Mouse (Mus musculus): ENCODE data around the gene Dnah10.
"Not testable (repeated sequence)": the region's sequence is repeated elsewhere in the genome, so short reads cannot be mapped to it uniquely, and the experiment has no call there.

The Dnah10 gene

DNA sequence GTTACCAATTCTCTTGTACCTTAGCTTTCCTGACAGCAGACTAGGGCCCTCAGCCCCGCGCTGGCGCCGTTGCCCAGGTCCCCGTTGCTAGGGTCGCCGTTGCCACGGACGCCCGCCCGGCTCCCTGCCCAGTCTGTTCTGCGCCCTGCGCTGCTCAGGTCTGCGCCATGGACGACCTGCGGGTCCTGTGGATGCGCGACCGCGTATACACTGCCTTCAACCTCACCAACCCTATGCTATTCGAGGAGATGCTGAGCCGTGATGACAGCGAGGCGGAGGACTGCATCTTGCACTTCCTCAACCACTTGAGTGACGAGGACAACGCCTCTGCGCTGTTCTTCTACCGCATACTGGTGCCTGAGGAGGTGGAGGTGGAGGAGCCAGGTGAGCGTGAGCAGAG lies at the start of gene Dnah10:
TSS of gene Dnah10 (plus strand) at position 89 of the 400 bp plus-strand sequence.
- DNase-seq, result no peak

DNA sequence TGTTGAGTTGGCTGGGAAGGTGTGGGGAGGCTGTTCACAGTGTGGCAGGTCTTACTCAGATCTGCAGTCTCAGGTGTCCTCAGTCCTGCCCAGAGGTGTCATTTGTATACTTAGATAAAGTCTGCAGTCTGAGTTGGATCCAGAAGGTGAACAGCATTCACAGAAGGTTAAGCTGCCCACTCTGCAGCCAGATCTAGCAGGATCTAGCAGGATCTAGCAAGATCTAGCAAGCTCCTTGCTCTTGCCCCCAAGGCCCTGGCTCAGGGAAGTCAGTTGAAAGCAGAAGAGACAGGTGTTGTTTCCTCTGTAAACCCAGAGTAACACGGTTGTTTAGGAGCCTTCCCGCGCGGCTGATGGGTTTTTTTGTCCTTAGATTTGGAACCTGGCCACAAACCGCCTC lies 11.1 kb upstream of the Dnah10 start:
- DNase-seq, result peak; percentile 40

DNA sequence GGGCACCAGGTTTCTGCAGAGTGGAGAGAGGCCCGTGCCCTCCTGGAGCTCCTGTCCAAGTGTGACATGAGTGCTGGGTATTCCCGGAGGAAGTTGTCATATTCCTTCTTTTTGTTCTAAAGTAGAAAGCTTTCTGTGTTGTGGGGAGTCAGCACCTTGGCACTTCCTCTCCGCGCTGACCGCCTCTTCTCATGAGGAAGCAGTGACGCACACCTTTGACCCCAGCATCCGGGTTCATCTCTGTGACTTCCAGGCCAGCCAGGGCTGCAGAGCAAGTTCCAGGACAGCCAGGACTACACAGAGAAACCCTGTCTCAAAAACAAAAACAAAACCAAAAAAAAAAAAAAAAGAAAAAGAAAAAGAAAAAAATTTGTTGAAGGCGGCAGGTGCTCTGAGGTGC lies 9.8 kb upstream of the Dnah10 start:
- peak; percentile 55 for DNase-seq

DNA sequence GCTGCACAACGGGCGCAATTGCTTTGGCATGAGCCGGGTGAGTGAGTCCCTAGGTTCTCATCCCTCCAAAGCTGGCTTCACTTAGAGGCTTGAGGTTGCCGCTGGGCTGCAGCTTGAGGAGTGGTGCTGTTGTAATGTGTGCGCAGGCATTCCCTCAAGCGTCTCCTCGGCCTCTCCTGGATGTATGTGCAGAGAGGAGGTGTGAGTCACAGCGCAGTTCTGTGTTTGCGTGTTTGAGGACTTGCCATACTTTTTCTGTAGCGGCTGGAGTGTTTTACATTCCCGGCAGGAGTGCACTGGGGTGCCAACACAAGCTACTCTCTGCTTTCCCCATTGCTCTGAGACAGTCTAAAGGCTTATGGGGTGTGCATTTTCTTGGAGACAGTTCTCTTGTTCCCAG lies 6.9 kb upstream of the Dnah10 start:
- DNase-seq, result no peak

DNA sequence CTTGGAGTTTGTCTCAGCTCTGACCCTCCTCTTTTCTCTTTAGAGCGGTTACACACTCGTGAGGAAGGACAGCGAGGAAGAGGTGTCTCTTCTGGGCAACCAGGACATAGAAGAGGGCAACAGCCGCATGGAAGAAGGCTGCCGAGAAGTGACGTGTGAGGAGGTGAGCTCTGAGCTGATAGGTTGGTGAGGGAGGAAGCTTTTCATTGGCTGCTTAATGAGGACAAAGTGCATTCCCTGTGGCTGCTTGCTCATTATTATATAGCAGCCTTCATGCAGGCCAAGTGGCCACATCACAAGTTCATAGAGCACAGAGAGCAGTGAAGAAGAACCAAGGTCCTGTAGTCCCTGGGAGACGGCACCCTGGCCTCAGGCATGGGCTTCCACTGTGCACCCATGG lies 6.5 kb upstream of the Dnah10 start:
- peak; percentile 42 for DNase-seq

DNA sequence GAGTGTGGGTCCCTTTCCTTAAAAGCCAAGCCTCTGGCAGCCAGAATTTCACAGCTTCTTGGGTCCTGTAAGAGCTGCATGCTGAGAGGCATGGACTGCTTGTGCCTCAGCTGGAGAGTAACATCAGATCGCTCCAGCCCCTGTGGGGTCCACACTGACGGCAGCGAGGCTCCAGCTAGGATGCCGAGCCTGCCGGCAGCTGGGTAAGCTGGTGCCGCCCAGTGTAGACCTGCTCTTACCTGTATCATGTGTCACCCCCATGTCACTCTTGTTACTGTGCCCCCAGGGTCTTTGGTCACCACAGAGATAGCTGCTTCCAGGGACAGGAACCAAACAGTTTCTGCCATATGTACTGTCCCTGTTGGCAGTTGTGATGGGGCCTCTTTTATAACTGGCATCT lies 1.8 kb upstream of the Dnah10 start:
- no peak for DNase-seq

DNA sequence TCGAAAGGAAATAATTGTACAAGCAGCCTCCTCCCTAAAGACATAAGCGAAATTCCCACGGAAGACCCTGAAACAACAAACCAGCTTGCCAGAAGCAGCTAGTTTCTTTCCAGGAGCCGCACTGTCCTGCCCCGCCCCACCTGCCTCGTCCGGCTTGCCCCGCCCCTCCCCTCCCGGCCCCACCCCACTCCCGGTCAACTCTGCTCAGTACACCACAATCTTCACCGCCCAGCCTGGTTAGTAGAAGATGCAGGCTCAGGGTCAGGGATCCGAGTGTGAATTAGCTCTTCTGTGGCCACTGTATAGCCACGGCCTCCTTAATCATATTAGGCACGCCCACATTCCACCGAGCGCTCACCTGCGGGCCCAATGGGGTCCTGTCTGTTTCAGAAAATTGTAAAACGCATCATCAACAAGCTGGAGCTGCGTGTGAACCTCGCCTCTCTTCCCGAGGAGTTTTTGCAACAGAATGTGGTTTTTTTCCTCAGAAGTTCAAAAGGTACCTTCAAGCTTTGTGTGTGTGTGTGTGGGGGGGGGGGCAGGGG lies 4.8 kb downstream of the Dnah10 start:
- DNase-seq, result peak; percentile 14

DNA sequence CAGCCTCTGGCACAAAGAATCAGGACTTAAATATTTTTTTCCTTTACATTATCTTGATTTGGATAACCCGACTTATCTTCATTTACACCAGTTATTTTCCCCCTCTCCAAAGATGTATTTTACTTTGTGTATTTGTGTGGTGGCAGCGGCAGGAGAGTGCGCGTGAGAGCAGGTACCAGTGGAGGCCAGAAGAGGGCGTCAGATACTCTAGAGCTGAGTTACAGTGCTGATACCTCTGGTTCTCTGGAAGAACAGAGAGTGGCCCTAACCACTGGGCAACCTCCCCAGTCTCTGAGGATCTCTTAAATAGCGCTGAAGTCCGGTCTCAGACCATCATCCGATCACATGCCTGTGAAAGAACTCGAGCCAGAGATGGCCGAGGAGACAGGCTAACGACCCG lies 9.1 kb downstream of the Dnah10 start:
- no peak for DNase-seq

DNA sequence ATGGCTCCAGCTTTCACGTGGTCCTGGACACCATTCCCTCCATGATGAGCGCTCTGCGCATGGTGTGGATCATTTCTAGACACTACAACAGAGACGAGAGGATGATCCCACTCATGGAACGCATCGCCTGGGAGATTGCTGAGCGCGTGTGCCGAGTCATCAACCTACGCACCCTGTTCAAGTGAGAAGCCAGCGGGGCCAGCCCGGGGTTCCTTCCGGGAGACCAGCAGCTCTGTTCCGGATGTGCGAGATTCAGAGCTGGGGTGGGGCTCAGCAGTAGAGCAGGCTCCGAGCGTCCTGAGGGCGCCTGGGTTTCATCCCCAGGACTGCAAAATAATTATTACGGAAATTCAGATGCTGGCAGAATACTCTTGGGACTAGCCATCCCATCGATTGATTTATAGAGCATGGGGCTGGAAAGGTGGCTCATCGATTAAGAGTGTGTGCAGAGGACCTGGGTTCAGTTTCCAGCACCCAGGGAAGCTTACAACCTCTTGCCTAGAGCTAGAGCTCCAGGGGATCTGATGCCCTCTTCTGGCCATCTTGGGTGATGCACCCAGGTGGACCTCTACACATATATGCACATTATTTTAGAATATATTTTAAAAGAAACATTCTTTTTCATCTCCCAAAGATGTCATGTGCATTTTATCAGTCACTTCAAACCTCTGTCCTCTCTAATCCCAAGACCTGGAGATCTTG lies 17.2 kb downstream of the Dnah10 start:
- DNase-seq, result no peak

DNA sequence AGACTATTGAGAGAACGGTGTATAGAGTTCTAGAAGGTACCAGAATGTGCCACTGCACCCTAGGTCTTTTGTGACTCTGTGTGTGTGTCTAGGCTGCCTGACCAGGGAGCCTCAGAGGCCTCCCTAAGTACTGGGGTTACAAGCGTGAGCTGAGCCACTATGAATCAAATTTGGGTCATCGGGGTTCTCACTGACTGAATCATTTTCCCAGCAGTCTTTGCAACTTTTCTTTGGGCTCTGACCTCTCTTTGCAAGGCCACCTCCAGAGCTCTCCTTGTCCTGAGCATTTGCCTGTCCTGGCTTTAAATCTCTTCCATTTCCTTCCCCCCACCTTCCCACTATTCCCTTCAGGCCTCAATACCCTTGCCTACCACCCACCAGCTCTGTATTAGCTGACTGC lies 19.0 kb downstream of the Dnah10 start:
- no peak for DNase-seq

DNA sequence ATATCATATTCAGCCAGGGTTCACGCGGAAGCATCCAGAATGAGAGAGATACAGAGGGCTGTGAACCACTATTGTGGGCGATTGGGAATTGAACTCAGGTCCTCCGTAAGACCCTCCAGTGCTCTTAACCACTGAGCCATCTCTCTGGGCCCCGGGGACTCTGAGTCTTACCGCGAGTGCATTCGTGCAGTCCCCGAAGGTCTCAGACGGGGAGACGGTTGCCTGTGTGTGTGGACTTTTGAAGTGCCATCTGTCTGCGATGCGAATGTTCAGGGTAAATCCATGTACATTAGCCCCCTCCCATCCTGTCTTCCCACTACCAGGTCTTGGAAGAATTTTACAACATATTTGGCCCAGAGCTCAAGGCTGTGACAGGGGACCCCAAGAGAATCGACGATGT lies 21.3 kb downstream of the Dnah10 start:
- DNase-seq, result no peak

DNA sequence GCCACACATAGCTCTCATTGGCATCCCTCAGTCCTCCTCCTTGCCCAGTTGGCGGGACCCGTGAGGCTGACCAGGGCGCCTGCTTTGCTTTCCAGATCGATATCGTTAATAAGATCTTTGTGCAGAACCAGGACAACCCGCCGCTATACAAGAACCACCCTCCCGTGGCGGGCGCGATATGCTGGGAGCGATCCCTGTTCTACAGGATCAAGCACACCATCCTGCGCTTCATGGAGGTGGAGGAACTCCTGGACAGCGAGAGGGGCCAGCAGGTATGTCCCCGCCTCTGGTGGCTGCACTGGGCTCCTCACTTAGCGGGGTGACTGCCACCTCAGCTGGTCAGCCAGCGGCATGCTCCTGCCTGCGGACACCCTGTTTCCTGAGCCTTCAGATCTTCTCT lies 23.4 kb downstream of the Dnah10 start:
- no peak for DNase-seq

DNA sequence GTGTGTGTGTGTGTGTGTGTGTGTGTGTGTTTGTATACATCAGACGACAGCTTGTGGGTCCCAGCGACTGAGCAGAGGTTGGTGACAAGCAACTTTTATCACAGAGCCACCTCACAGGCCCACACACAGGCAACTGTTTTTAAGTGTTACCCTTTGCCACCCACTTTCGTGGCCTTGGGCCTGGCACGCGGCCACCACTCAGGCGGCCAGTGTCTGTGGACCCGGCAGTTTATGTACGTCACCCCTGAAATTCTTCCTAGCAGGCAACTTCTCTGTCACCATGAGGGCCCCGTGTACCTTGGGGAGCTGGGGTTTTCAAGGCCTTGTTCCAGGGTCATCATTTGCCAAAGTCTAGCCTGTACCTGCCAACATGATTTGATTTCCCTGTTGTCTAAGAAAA lies 26.8 kb downstream of the Dnah10 start:
- no peak for DNase-seq

DNA sequence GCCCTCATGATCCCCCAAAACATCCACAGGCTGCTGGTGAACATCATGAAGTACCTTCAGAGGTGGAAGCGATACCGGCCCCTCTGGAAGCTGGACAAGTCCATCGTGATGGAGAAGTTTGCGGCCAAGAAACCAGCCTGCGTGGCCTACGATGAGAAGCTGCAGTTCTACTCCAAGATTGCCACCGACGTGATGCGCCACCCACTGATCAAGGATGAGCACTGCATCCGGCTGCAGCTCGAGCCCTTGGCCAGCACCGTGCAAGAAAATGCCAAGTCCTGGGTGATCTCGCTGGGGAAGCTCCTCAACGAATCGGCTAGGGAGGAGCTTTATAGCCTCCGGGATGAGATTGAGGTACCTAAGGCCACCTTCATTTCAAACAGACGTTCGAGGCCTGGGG lies 36.1 kb downstream of the Dnah10 start:
- no peak for DNase-seq

DNA sequence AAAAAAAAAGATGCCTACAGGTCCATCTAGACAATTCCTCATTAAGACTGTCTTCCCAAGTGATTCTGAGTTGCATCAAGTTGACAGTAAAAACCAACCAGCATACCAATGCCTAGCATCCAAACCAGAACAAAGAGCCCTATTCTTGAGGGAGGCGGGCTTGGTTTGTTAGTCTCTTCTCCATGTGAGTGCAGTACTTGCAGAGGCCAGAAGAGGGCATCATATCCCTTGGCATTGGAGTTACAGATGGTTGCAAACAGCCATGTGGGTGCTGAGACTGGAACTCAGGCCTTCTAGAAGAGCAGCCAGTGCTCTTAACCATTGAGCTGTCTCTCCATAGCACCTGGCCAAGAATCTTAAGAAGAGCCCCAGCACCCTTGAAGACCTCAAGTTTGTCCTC lies 36.9 kb downstream of the Dnah10 start:
- DNase-seq, result no peak

DNA sequence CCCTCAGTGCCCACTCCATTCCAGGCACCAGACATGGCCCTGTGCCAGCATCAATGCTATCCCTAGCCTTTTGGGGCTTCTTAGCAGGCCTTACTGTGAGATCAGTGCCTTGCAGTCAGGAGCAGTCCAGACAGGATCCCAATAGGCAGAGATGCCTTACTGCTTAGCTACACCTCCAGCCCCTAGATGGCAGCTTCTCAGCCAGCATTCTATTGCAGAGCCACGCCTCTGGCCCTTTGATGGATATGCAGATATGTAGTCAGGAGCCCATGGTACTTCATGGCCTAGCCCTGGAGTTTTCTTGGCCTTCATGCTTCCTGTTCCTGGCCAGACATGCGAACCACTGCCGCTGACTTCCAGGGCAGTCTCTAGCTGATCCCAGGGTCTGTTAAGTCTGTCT lies 49.7 kb downstream of the Dnah10 start:
- no peak for DNase-seq

DNA sequence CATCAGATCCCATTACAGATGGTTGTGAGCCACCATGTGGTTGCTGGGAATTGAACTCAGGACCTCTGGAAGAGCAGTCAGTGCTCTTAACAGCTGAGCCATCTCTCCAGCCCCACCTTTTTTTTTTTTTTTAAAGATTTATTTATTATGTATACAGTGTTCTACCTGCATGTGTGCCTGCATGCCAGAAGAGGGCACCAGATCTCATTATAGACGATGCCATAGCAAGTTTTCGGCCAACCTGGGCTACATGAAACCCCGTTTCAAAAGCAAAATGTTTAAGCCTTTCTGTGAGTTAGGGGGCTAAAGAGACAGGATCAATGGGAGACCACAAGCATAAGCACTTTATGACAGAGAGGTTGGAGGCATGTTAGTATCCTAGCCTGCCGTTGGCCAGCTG lies 51.4 kb downstream of the Dnah10 start:
- DNase-seq, result not testable (repeated sequence)

DNA sequence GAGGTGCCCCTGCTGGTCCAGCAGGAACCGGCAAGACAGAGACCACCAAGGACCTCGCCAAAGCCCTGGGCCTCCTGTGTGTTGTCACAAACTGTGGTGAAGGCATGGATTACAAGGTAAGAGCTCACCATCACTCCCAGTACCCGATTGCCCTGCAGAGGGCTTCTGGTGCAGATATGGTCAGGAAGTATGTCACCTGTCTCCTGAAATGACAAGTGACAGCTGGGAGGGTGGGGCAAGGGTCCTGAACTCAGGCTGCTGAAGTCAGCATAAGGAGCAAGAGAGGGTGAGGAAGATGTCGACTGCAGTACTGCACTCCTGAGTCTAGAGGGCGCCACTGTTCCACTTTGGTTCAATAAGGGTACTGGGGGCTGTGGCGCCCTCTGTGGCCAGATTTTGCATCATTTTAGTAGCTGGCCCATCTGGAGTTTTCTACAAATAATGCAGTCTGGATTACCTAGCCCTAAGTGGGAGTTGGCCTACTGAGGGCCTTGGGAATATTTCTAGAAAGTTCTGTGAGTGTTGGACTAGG lies 52.4 kb downstream of the Dnah10 start:
- DNase-seq, result peak; percentile 35

DNA sequence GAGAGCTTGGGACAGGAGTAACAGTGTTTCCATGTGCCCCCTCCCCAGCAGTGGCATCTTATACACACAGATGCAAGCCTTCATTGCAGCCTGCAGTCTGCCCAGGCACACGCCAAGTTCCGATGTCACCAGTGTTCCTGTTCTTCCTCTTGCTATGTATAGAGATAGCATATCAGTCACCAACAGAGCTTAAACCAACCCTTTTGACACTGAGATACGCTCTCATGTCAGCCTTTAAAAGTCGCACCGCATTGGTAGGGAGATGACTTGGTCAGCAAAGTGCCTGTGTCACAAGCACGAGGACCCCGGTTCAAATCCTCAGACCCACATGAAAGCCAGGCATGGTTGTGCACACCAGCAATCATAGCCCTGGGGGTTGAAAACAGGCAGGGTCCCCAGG lies 55.0 kb downstream of the Dnah10 start:
- no peak for DNase-seq

DNA sequence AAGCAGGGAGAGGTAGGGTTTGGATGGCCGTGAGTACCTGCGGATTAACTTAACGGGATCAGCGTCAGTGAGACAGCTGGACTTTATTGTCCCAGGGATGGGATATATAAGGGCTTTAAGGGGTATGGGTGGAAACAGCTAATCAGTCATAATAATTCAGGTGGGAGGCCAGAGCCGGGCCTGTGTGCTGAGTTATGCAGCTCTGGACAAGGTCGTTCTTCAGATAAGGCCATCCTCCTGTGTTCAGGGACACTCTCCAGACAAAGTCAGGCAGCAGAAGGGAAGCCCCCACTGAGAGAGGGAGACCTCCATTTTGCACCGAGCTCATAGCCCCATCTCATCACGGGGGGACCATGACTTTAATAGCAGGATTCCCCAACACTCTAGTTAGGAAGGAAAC lies 56.8 kb downstream of the Dnah10 start:
- DNase-seq, result no peak

DNA sequence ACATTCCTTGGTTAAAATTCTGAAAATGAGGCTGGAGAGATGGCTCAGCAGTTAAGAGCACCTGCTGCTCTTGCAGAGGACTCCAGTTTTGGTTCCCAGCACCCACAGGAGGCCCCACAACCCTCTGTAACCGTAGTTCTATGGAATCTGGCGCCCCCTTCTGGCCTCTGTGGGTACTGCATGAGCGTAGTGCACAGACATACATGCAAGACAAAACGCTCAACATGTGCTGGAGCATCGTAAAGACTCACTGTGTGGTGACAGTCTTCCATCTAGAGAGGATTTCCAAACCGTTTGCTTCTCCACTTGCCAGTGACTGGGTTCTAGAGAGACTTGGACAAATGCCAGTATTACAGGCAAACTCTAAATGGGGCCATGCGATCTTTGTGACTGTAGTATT lies 60.8 kb downstream of the Dnah10 start:
- DNase-seq, result no peak

DNA sequence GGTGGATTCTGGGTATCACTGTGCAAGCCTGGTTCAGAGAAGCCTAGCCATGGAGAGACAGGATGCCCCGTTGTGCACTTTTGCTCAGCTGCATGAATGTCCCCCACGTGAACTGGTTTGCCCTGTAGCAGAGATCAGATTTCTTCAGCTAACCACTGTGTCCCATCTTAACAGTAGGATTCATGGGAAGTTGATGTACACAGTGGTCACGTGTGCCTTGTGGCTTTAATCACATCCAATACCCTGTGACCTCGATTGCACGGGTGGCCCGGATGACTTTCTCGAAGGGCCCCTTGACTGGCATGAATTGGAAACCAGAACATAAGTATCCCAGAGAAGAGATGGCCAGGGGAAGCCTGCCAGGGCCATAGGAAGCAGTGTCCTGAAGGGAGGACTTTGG lies 67.2 kb downstream of the Dnah10 start:
- DNase-seq, result no peak

DNA sequence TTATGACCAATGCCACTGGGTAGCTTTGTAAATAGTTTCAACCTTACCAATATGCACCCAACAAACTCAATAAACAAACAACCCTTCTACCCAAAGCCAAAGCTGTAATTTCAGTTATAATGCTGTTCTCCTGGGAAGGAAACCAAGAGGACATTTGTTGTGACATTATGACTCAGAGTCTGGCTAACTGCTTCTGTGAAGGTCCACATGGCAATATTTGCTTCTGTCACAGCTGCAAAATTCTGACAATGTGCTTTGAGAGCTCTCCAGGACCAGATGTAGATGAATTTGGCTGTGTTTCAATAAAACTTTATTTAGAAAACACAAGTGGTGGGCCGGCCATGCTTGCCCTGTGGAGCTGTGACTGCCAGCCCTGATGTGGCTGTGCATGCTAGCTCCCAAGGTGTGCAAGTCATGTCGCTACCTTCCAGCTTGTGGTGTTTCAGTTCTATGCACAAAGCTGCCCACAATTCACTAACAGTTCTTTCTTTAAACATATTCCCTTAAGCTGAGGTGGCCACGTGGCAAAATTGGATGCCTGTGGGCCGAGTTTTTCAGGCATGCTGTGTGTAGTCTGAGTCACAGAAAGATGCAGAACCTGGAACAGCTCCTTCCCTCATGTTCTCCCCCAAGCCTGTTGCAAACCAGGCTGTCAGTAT lies 85.0 kb downstream of the Dnah10 start:
- DNase-seq, result no peak

DNA sequence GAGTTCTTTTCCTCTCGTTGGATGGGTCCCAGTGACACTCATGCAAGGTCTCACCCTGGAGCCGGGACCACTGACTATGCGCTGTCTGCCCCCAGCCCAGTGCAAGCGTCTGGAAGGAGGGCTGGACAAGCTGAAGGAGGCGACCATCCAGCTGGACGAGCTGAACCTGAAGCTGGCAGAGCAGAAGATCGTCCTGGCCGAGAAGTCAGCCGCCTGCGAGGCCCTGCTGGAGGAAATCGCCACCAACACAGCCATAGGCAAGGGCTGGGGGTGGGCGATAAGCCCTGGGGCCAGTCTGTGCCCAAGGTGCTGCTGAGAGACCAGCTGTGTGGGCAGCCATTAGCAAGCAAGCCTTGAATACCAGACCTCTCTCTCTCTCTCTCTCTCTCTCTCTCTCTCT lies 87.6 kb downstream of the Dnah10 start:
- DNase-seq, result no peak

DNA sequence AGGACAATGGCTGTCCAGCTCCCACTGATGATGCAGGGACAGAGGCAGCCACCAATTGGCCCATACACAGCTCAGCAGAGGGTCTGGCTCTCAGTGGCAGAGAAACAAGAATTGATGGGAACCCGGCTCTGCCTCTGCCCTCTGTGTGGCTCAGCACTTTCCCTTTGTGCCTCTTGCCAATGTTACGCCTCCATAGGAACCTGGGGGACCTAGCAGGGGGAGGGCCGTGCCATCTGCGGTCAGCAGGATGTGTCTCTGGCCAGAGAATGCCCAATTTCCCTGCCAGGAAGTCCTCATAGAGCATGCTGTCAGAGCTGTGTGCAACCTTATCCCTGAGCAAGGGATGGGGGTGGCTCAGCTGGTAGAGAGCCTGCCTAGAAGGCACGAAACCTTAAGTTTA lies 89.9 kb downstream of the Dnah10 start:
- DNase-seq, result no peak
